Comparison of ENCODE assay signal across 16 mouse cellular contexts in genomic region chr5:20352941-20353340, GRCm38 (mm10).
"Had no signal": no experiment of that assay in that cellular context is flagged by ENCODE, and none has a peak within 500 bp of the region (broad histone marks: within the 10 kb centered on the region; RNA-seq: fewer than 3 reads in every experiment).

No protein-coding gene starts in this region.

- H3K36me3 ChIP-seq: liver, embryonic 15.5 days; lung, embryonic 15.5 days; midbrain, embryonic 10.5 days; midbrain, embryonic 13.5 days; midbrain, embryonic 15.5 days; neural tube, embryonic 12.5 days had no signal

- H3K9me3 ChIP-seq: liver, embryonic 15.5 days; lung, embryonic 15.5 days; midbrain, embryonic 10.5 days; midbrain, embryonic 13.5 days; midbrain, embryonic 15.5 days; neural tube, embryonic 12.5 days had no signal

- H3K4me3 ChIP-seq: liver, embryonic 15.5 days; lung, embryonic 15.5 days; midbrain, embryonic 10.5 days; midbrain, embryonic 13.5 days; midbrain, embryonic 15.5 days; neural tube, embryonic 12.5 days had no signal

- ATAC-seq: liver, postnatal 0 days; lung, postnatal 0 days; midbrain, embryonic 13.5 days; midbrain, embryonic 15.5 days had no signal

- H3K27me3 ChIP-seq: liver, embryonic 15.5 days; lung, embryonic 15.5 days; midbrain, embryonic 13.5 days; midbrain, embryonic 15.5 days; neural tube, embryonic 12.5 days had no signal

- H3K4me1 ChIP-seq: liver, embryonic 15.5 days; lung, embryonic 15.5 days; midbrain, embryonic 10.5 days; midbrain, embryonic 13.5 days; midbrain, embryonic 15.5 days; neural tube, embryonic 12.5 days had no signal

- H3K9ac ChIP-seq: liver, embryonic 15.5 days; liver, postnatal 0 days; lung, embryonic 15.5 days; midbrain, embryonic 13.5 days; midbrain, embryonic 15.5 days; neural tube, embryonic 12.5 days had no signal

- DNase-seq: liver, postnatal 0 days; lung, adult 2 months; lung, postnatal 14 days; lung, postnatal 36 days; right cerebral cortex, postnatal 14 days; thymus, adult 18-20 months; thymus, postnatal 14 days; thymus, postnatal 36 days had no signal

- H3K27ac ChIP-seq: liver, embryonic 15.5 days; lung, embryonic 15.5 days; macrophage; midbrain, embryonic 10.5 days; midbrain, embryonic 13.5 days; midbrain, embryonic 15.5 days; neural tube, embryonic 12.5 days had no signal
